Comparison of ENCODE assay signal across 8 mouse cellular contexts in the genomic region with DNA sequence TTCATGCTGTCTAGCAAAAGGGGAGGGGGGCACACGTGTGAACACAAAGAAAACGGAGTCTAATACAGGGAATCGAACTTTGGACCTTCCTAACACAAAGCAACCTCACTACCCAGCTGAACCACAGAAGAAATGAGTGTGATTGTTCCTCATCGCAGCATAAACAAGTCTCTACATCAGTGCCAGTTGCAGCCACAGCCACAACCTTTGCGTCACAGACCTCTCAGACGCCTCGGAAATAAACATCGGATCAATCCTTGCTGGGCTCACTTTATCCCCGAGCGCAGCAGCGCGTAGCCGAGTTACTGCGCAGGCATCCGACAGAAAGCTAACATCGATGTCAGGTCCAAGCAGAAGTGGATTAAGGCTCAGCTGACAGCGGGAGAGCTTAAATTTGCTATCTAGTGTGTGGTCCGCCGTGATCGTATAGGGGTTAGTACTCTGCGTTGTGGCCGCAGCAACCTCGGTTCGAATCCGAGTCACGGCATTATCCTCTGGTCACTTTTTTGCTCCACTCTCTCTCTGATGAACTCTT. TPM values are rescaled to one million over a fixed set of nuclear protein-coding genes. Genes with fewer than 3 reads are reported as not detected.
DNase-seq lines count a peak whose midpoint lies in the region; ATAC-seq lines count a peak whose summit lies in the region.

No protein-coding gene starts in this region.

- H3K36me3 ChIP-seq in hindbrain, embryonic 12.5 days = no peaks in the 10 kb centered on the region
- no peaks in the 10 kb centered on the region for H3K36me3 ChIP-seq in liver, embryonic 12.5 days

- H3K27ac ChIP-seq in hindbrain, embryonic 12.5 days = no peak overlapping the region
- H3K27ac ChIP-seq in liver, embryonic 12.5 days = peak overlapping the region; percentile 60

- H3K27me3 ChIP-seq in hindbrain, embryonic 12.5 days = peaks cover 70% of the 10 kb centered on the region
- peaks cover 66% of the 10 kb centered on the region for H3K27me3 ChIP-seq in liver, embryonic 12.5 days (replicated peaks)

- H3K4me2 ChIP-seq in hindbrain, embryonic 12.5 days (replicated peaks) = peak overlapping the region; percentile 33
- H3K4me2 ChIP-seq in liver, embryonic 12.5 days = peak overlapping the region; percentile 68

- peak overlapping the region; percentile 8; the same call in 1 of the 2 replicates for H3K4me3 ChIP-seq in hindbrain, embryonic 12.5 days
- H3K4me3 ChIP-seq in liver, embryonic 12.5 days = peak overlapping the region; percentile 53

- no peaks in the 10 kb centered on the region for H3K9me3 ChIP-seq in hindbrain, embryonic 12.5 days (replicated peaks)
- no peaks in the 10 kb centered on the region for H3K9me3 ChIP-seq in liver, embryonic 12.5 days (replicated peaks)

- WGBS in hindbrain, embryonic 12.5 days = 1% methylated on average over 26 of the region's 26 CpGs
- WGBS in liver, embryonic 12.5 days (ENCODE audit: insufficient replicate concordance) = under 1% methylated on average over 26 of the region's 26 CpGs

- H3K4me1 ChIP-seq in hindbrain, embryonic 12.5 days = no peaks in the 10 kb centered on the region
- H3K4me1 ChIP-seq in liver, embryonic 12.5 days = peaks cover 29% of the 10 kb centered on the region

- DNase-seq in spleen, postnatal 10 days (ENCODE audit: low spot score in 2 of 2) = peak; percentile 46 to 53
- no peak for DNase-seq in spleen, postnatal 36 days (ENCODE audit: low spot score in 2 of 2)
- peak; percentile 88 for DNase-seq in embryo, embryonic 10.5 days (ENCODE audit: low spot score)
- peak; percentile 57 to 66 for DNase-seq in right cerebral cortex, postnatal 10 days (ENCODE audit: low spot score in 2 of 2)
- DNase-seq in cerebellum, adult 9-11 months = no peak
- no peak for DNase-seq in testis, postnatal 10 days (ENCODE audit: low spot score)

- ATAC-seq in hindbrain, embryonic 12.5 days (ENCODE audit: low FRiP score) = no peak
- peak; percentile 78 for ATAC-seq in liver, embryonic 12.5 days

- H3K9ac ChIP-seq in hindbrain, embryonic 12.5 days = no peak overlapping the region
- peak overlapping the region; percentile 62 for H3K9ac ChIP-seq in liver, embryonic 12.5 days

RNA-seq across cellular contexts. Expression of a gene that starts 16.5 kb away (rescaled TPM):
- not detected in 2 replicates for polyA plus RNA-seq in hindbrain, embryonic 12.5 days (2016; fragmentation: Nextera tagmentation; extraction: Ambion mirVana)
- polyA plus RNA-seq in liver, embryonic 12.5 days (2016; fragmentation: Nextera tagmentation; extraction: Ambion mirVana) = not detected in 2 replicates

Comparison
In these comparisons a context has a peak if more than half of its experiments do, and no peak if none do; other contexts are left out.
1. DNase-seq: peak in spleen, postnatal 10 days (2 of 2), embryo, embryonic 10.5 days (single experiment) and right cerebral cortex, postnatal 10 days (2 of 2); none in spleen, postnatal 36 days (0 of 2), cerebellum, adult 9-11 months (single experiment) and testis, postnatal 10 days (single experiment).